Mouse (Mus musculus) liver, embryonic 14.5 days (tissue): ENCODE results near the gene Dennd6b.

Experiments used
- CTCF ChIP-seq: IDR thresholded peaks from 2 replicates; pipeline ENCODE4 v1.5.1; 2016; ENCODE audit warnings: antibody characterized with exemption, low read depth, control low read depth
- EP300 ChIP-seq: IDR thresholded peaks from 2 replicates; pipeline ENCODE4 v1.6.1; 2016; ENCODE audit warnings: antibody characterized with exemption, low read depth

GRCm38 (mm10) chr15:89195690-89196312 lies 495 bp downstream of the Dennd6b start:
- no peak for TF ChIP-seq CTCF
- no peak for TF ChIP-seq EP300
